Mouse (Mus musculus) cerebellum, adult (tissue): ENCODE results near the gene 2310061I04Rik.

Source experiments
- ATAC-seq: cut with Nextera tagmentation; 2 replicates; pipeline ENCODE4 v1.9.2; 2017; ENCODE audit warnings: mild to moderate bottlenecking, moderate library complexity, mixed read lengths; ENCODE audit not compliant: insufficient number of reproducible peaks, low FRiP score, low TSS enrichment

2310061I04Rik gene

DNA sequence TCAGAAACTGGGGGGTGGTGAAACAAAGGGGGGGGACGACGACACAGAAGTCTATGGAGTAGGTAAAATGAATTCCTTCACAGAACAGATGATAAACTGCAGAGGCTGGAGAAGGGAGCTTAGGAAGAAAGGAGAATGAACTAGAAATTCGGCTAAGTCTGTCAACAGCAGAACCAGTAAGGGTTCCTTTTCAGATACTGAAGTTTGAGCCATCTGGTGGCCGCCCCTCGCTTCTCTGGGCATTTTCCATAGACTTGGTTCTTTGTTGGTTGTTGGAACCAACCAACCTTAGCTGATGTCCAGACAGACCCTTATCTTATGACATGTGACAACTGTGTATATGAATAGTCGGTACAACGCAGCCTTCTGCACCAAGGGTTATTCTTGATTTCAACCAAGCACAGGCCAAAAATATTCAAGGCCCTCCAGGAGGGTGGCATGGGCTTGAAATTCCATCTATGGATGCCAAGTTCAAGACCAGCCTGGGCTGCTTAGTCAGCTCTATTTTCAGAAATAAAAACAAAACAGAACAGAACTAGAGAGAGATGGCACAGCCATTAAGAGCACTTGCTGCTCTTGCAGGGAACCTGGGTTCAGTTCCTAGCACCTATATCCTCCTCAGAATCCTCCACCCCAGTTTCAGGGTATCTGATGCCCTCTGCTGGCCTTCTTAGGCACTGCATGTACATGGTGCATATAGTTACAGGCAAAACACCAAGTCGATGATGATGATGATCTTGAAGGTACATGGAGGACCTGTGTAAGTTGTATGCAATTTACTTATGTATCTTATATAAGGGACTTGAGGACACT lies 26.1 kb downstream of the 2310061I04Rik start:
- no peak for ATAC-seq

DNA sequence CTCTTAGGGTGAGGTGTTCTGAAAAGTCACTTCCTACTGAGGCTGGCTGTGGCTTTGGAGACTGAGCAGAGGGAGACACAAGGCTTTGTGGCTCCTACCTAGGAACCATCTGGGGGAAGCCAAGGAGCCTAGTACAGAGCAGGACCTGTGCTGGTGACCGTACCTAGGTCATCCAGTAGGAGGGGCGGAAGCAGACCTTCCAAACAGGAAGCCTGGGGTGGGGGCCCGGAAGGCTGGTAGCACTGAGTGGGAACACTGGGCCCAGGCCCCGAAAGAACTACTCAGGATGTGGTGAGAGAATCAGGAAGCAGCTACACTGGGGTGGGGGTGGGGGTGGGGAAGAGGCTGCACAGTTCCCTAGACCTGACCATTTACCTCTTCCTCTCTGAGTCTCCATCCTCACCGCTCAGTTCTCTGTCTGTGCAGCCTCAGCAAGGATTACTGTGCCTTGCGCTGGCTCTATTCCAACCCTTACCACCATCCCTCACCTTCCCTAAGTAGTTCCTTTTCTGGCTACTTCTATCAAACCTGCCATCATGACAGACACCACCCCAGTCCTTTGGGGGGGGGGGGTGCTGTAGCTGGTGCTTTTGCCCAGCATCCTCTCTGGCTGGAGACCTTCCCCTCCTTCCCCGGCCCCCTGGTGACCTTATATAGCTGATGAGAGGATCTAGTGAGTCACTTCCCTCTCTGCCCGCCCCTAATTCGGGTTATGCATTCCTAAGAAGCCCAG lies 26.9 kb downstream of the 2310061I04Rik start:
- no peak for ATAC-seq

DNA sequence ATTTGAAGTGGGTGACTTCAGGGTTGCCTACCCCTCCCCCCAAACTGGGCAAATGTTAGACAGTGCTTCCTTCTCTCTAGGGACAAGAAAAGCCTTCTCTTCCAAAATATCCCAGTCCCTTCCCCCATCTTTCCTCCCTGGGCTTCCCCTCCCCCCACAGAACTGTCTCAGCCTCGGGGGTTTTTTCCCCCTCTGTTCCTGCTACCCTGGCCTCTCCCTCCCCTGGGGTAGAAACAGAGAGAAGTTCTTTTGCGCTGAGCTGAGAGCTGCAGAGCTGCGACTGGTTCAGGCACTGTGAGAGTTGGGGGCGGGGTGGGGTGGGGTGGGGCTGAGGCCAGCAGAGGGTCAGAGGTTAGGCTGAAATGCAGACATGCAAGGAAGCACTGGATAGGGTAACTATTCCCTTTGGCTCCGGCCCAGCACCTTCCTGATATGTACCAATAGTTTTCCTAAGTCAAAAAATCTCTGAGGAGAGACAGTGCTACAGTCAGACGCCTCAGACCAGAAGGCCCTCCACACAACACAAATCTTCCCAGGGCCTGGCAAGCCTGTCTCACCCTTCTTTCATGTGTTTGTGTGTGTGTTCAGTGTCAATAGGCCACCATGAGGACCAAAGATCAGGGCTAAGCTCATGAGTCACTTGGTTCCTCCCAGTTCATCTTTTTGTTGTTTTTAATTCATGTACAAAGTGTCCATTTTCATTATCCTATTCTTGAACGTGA lies 27.7 kb downstream of the 2310061I04Rik start:
- ATAC-seq: no peak

DNA sequence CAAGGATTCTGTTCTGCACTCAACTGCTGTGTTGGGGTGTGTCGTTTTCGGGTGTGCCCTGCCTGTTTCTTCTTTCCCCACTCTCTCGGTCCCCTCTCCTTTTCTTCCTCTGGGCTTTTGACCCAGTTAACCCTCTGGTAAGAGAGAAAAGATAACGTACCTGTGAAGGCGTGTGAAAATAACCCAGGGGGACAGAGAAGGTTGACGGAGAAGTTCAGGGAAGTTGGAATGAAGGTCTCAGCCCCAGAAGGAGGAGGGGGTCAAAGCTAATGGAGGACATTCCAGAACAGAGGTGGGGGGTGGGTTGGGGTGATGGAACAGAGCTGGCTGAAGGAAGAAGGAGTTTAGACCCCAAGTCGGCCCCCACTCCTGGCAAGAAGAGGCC lies 28.3 kb downstream of the 2310061I04Rik start:
- no peak for ATAC-seq

- ATAC-seq: no peak
These were observed 28.9 kb downstream of the 2310061I04Rik start for GRCm38 (mm10) chr17:35868165-35868820.

GRCm38 (mm10) chr17:35866911-35867890 lies 30.0 kb downstream of the 2310061I04Rik start:
- no peak for ATAC-seq

DNA sequence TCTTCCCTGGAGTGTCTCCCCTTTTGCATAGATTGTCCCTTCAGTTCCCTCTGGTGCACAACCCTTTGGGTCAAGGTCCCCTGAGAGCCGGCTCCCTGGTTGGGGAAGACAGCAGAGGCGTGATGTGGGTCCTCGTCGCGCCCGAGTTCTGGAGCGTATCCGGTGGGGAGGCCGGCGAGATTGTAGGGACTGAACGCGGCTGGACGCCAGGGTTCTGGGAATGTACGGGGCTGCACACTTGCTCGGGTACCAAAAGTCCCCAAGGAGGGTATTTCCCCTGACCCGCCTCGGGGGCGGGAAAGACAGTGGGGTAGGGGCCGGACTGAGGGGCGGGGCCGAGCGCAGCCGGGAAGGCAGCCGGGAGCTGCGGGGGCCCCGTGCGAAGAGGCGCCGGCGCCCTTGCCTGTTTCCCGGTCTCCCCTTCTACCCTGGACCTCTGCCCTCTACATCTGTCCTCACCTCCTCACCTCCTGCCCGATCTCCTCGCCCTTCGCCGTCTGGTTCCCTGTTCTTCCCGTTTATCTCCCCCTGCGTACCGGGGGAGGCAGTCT lies 30.9 kb downstream of the 2310061I04Rik start:
- ATAC-seq: no peak

DNA sequence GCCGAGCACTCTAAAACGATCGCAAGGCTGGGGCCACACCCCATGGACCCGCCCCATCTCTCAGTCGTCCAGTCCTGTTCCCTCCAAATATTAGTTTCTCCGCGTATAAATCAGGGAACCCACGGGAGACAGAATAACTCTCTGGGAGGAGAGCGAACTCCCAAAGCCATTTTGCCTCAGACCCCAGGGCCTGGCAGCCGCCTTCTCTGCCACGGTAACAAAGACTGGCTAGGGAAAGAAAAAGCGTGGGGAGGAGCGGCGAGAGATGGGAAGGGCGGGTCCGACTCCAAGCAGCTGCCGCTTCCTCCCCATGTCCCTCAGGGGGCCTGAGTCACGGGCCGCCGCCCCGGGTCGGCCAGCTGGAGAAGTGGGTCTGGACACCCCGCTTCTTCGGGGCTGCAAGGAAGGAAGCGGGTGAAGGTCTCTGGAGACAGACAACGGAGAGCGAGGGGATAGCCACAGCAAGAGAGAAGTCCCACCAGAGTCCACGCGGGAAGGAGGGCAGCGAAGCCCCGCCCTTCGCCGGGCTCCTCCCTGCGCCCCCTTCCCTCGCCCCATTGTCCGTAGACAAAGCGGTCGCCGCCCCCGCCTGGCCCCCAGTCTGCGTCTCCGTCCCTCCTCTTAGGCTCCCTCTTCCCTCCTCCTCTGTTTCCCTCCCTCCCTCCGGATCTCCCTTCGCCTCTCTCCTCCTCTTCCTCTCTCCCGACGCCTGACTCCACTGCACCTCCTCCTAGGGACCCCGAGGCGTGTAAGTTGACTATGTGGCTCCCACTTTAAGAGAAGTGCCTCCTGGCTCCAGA lies 31.6 kb downstream of the 2310061I04Rik start, which contains the start of gene Ppp1r18:
Ppp1r18 (plus strand) TSS at position 113 of the 800 bp plus-strand sequence.
- ATAC-seq: no peak

- ATAC-seq: no peak
These were observed 32.3 kb downstream of the 2310061I04Rik start for GRCm38 (mm10) chr17:35864832-35865353.

DNA sequence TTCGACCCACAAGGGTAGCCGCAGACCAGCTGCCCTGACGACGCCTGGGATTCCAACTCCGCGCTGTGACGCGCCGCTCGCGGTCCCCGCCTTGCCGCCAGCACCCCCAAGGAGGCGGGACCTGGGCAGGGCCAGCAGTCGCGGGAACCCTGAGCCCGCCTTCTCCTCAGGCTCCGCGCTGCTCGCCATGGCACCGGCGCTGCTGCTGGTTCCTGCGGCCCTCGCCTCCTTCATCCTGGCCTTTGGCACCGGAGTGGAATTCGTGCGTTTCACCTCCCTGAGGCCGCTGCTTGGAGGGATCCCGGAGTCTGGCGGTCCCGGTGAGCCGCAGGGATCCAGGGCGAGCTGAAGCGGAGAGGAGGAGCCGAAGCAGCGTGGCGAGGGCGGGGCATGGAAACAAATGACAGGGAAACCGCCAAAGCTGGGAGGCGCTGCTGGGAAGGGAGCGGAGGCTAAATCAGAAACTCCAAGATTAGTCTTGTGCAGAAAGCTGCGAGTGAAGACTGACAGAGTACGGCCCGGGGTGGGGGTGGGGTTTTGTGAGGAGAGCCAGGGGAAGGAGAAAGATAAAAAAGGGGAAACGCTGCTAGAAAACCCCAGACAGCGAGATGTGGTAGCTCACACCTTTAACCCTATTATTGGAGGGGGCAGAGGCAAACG lies 35.9 kb downstream of the 2310061I04Rik start, which contains the start of gene Nrm:
Nrm (plus strand) TSS at position 121 of the 660 bp plus-strand sequence.
- peak; percentile 94 for ATAC-seq

GRCm38 (mm10) chr17:35860831-35861197 lies 36.4 kb downstream of the 2310061I04Rik start:
- ATAC-seq: no peak

- ATAC-seq: no peak
These were observed 37.4 kb downstream of the 2310061I04Rik start for GRCm38 (mm10) chr17:35859835-35860234.

GRCm38 (mm10) chr17:35859371-35859770 lies 37.9 kb downstream of the 2310061I04Rik start:
- ATAC-seq: no peak

GRCm38 (mm10) chr17:35850974-35851373 lies 46.3 kb downstream of the 2310061I04Rik start:
- ATAC-seq: no peak

GRCm38 (mm10) chr17:35848112-35848511 lies 49.1 kb downstream of the 2310061I04Rik start:
- ATAC-seq: no peak

DNA sequence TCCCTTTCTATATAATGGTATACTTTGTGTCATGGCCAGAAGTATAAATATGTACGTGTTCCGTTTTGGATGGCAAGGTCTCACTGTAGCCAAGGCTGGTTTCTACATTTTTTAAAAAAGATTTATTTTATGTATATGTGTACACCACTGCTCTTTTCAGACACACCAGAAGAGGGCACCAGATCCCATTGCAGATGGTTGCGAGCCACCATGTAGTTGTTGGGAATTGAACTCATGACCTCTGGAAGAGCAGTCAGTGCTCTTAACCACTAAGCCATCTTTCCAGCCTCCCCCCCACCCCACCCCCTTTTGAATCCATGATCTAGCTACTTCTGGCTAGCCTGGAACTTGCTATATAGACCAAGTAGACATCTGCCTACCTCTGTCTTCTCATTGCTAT lies 53.7 kb downstream of the 2310061I04Rik start:
- ATAC-seq: no peak
